Mouse (Mus musculus): ENCODE results near the gene Akap13.

GRCm38 (mm10) chr7:75582091-75582490 is 126.8 kb downstream of the Akap13 start:
- TF ChIP-seq POLR2A (IDR thresholded peaks at IDR 0.05; ENCODE audit: borderline replicate concordance, extremely low read depth, low read depth, low read length): no peak
- no peak for TF ChIP-seq CTCF (IDR thresholded peaks at IDR 0.05; ENCODE audit: insufficient read depth, low read length)
